Comparison of ENCODE assay signal across 19 mouse cellular contexts in genomic region chr1:177595326-177595914, GRCm38 (mm10).
A peak's percentile ranks its signal among the peaks of the same experiment; 100 is the strongest.
DNase-seq lines count a peak whose midpoint lies in the region; ATAC-seq and TF ChIP-seq lines count a peak whose summit lies in the region.
"Had no signal": no experiment of that assay in that cellular context is flagged by ENCODE, and none has a peak within 500 bp of the region (broad histone marks: within the 10 kb centered on the region; RNA-seq: fewer than 3 reads in every experiment).

No protein-coding gene starts in this region.

- peak overlapping the region; percentile 40; the same call in 1 of the 2 replicates for H3K27ac ChIP-seq in cerebellum, adult 2 months (ENCODE audit: insufficient read depth, low read length)
- H3K27ac ChIP-seq in midbrain, embryonic 11.5 days (ENCODE audit: low read depth, low read length): no peak overlapping the region
- H3K27ac ChIP-seq: embryonic facial prominence, embryonic 10.5 days; forebrain, embryonic 13.5 days; gastrocnemius, adult 2 months; heart, embryonic 15.5 days; hindbrain, embryonic 13.5 days; hindbrain, postnatal 0 days had no signal

- peaks cover 29% of the 10 kb centered on the region; the same call in 1 of the 2 replicates for H3K4me1 ChIP-seq in cerebellum, adult 2 months (ENCODE audit: control insufficient read depth, insufficient read depth, low read length)
- no peaks in the 10 kb centered on the region for H3K4me1 ChIP-seq in midbrain, embryonic 11.5 days (ENCODE audit: control insufficient read depth, insufficient read depth, low read length)
- H3K4me1 ChIP-seq: embryonic facial prominence, embryonic 10.5 days; heart, embryonic 15.5 days; hindbrain, embryonic 13.5 days had no signal

- WGBS in cerebellum, adult 2 months: 45% methylated on average over 7 of the region's 7 CpGs
- WGBS in midbrain, embryonic 11.5 days: 79% methylated on average over 7 of the region's 7 CpGs

- H3K9ac ChIP-seq in midbrain, embryonic 11.5 days (ENCODE audit: low read length): no peak overlapping the region
- H3K9ac ChIP-seq: forebrain, embryonic 13.5 days; forebrain, postnatal 0 days; heart, embryonic 15.5 days; hindbrain, embryonic 13.5 days had no signal

- ATAC-seq in midbrain, embryonic 11.5 days (ENCODE audit: low FRiP score): no peak
- ATAC-seq: forebrain, embryonic 13.5 days; forebrain, postnatal 0 days; hindbrain, postnatal 0 days had no signal

- H3K27me3 ChIP-seq in cerebellum, adult 2 months (ENCODE audit: control insufficient read depth, insufficient read depth, low read length): no peaks in the 10 kb centered on the region
- no peaks in the 10 kb centered on the region for H3K27me3 ChIP-seq in midbrain, embryonic 11.5 days (ENCODE audit: control insufficient read depth, insufficient read depth, low read length)
- H3K27me3 ChIP-seq: forebrain, embryonic 13.5 days; heart, embryonic 15.5 days; hindbrain, embryonic 13.5 days had no signal

- H3K4me2 ChIP-seq in midbrain, embryonic 11.5 days: no peak overlapping the region
- H3K4me2 ChIP-seq: forebrain, embryonic 13.5 days; heart, embryonic 11.5 days; heart, embryonic 15.5 days; hindbrain, embryonic 13.5 days had no signal

- peak in 1 of 2 experiments; percentile 51 for DNase-seq in cerebellum, adult 2 months
- DNase-seq in cerebellum, postnatal 36 days: no peak
- peak; percentile 10 for DNase-seq in gastrocnemius, adult 18-20 months (ENCODE audit: low spot score)
- no peak for DNase-seq in gastrocnemius, adult 8-10 months (ENCODE audit: low spot score in 2 of 2)
- peak; percentile 15 to 23 for DNase-seq in kidney, postnatal 36 days
- DNase-seq in kidney, postnatal 4 days: no peak
- no peak for DNase-seq in midbrain, embryonic 11.5 days (ENCODE audit: low spot score, missing footprints)
- DNase-seq: adrenal gland, postnatal 10 days; forebrain, postnatal 0 days; gastrocnemius, adult 2 months; gastrocnemius, postnatal 36 days; heart, adult 18-20 months; heart, postnatal 14 days had no signal

- no peaks in the 10 kb centered on the region for H3K36me3 ChIP-seq in midbrain, embryonic 11.5 days (ENCODE audit: control insufficient read depth, insufficient read depth, low read length)
- H3K36me3 ChIP-seq: embryonic facial prominence, embryonic 10.5 days; heart, embryonic 15.5 days; hindbrain, embryonic 13.5 days had no signal

- no peak for TF ChIP-seq POLR2A in cerebellum, adult 2 months (IDR thresholded peaks at IDR 0.05; ENCODE audit: borderline replicate concordance, insufficient read depth, low read length)

- no peaks in the 10 kb centered on the region for H3K9me3 ChIP-seq in midbrain, embryonic 11.5 days (ENCODE audit: control insufficient read depth, low read length)
- H3K9me3 ChIP-seq: embryonic facial prominence, embryonic 10.5 days; forebrain, embryonic 13.5 days; heart, embryonic 15.5 days; hindbrain, embryonic 13.5 days had no signal

- no peak for TF ChIP-seq CTCF in cerebellum, adult 2 months (IDR thresholded peaks at IDR 0.05; ENCODE audit: borderline replicate concordance, insufficient read depth, low read depth, low read length)

- H3K4me3 ChIP-seq in cerebellum, adult 2 months (replicated peaks; ENCODE audit: insufficient read depth, low read depth, low read length): no peak overlapping the region
- H3K4me3 ChIP-seq in midbrain, embryonic 11.5 days (ENCODE audit: low read depth, low read length): no peak overlapping the region
- H3K4me3 ChIP-seq: embryonic facial prominence, embryonic 10.5 days; forebrain, embryonic 13.5 days; gastrocnemius, adult 2 months; heart, embryonic 15.5 days; hindbrain, embryonic 13.5 days had no signal

Comparison
In these comparisons a context has a peak if more than half of its experiments do, and no peak if none do; other contexts are left out.
1. DNase-seq: peak in gastrocnemius, adult 18-20 months (single experiment) and kidney, postnatal 36 days (2 of 2); none in cerebellum, postnatal 36 days (0 of 2), gastrocnemius, adult 8-10 months (0 of 2), kidney, postnatal 4 days (0 of 2) and midbrain, embryonic 11.5 days (single experiment).